Mouse (Mus musculus) liver, postnatal 0 days (tissue): ENCODE results near the gene Hmgb2. TPM values are rescaled to one million over a fixed set of nuclear protein-coding genes. Genes with fewer than 3 reads are reported as not detected.

Experiments used
- ATAC-seq: fragments of 200-750 bp; cut with Nextera tagmentation; 2 replicates; pipeline ENCODE4 v1.8.0; 2017; ENCODE audit warnings: mild to moderate bottlenecking, moderate library complexity
- DNase-seq: peaks from one replicate; pipeline ENCODE4 v3.0.0-alpha.2; 2016
- H3K27ac ChIP-seq: fragments of 300-500 bp; sonication (generic); 2 replicates; pipeline ENCODE4 v1.5.1; 2014; ENCODE audit warnings: antibody characterized with exemption, moderate library complexity, mild to moderate bottlenecking, low read depth
- H3K27me3 ChIP-seq: fragments of 300-500 bp; sonication (generic); 2 replicates; pipeline ENCODE4 v1.6.1; 2014; ENCODE audit warnings: low read length, control low read depth, mixed read lengths; ENCODE audit not compliant: insufficient read depth
- H3K36me3 ChIP-seq: fragments of 300-500 bp; sonication (generic); replicated peaks from 2 replicates; pipeline ENCODE4 v1.6.1; 2014; ENCODE audit warnings: mild to moderate bottlenecking, control low read depth, low read length, moderate library complexity, mixed read lengths; ENCODE audit not compliant: insufficient read depth
- H3K4me1 ChIP-seq: fragments of 300-500 bp; sonication (generic); 2 replicates; pipeline ENCODE4 v1.6.1; 2014; ENCODE audit warnings: antibody characterized with exemption, mild to moderate bottlenecking, control low read depth; ENCODE audit not compliant: insufficient read depth
- H3K4me2 ChIP-seq: fragments of 300-500 bp; sonication (generic); 2 replicates; pipeline ENCODE4 v1.6.1; 2014; ENCODE audit warnings: low read depth, mild to moderate bottlenecking, low read length, moderate library complexity, mixed read lengths
- H3K4me3 ChIP-seq: fragments of 300-500 bp; sonication (generic); 2 replicates; pipeline ENCODE4 v1.5.1; 2014; ENCODE audit warnings: low read depth, low read length
- H3K9ac ChIP-seq: fragments of 300-500 bp; sonication (generic); replicated peaks from 2 replicates; pipeline ENCODE4 v1.6.1; 2014; ENCODE audit warnings: mild to moderate bottlenecking, moderate library complexity
- H3K9me3 ChIP-seq: fragments of 300-500 bp; sonication (generic); 2 replicates; pipeline ENCODE4 v1.6.1; 2016; ENCODE audit warnings: mild to moderate bottlenecking, control low read depth, low read length, mixed read lengths
- CTCF ChIP-seq: sonication (generic); IDR thresholded peaks from 2 replicates; pipeline ENCODE4 v1.5.1; 2016; ENCODE audit warnings: antibody characterized with exemption, low read depth
- EP300 ChIP-seq: IDR thresholded peaks from 2 replicates; pipeline ENCODE4 v1.6.1; 2016; ENCODE audit warnings: antibody characterized with exemption, low read depth, mild to moderate bottlenecking
- WGBS: fragments of 180-500 bp; shearing (Covaris S2); extraction: QIAGEN DNeasy Blood & Tissue Kit; methylation state at CpG from one replicate; pipeline ENCODE4 v1.1.7; 2014; ENCODE audit not compliant: insufficient replicate concordance; 5-methylcytosine and 5-hydroxymethylcytosine counted together
- polyA plus RNA-seq: library from polyadenylated mRNA; unstranded; fragments of >200 nt; fragmentation: Nextera tagmentation; extraction: Ambion mirVana; gene quantifications from 2 replicates; pipeline ENCODE4 v1.2.1, GENCODE M21; 2015

Hmgb2 gene
- polyA plus RNA-seq, 1 experiment from 2014 or later: 339 TPM

DNA sequence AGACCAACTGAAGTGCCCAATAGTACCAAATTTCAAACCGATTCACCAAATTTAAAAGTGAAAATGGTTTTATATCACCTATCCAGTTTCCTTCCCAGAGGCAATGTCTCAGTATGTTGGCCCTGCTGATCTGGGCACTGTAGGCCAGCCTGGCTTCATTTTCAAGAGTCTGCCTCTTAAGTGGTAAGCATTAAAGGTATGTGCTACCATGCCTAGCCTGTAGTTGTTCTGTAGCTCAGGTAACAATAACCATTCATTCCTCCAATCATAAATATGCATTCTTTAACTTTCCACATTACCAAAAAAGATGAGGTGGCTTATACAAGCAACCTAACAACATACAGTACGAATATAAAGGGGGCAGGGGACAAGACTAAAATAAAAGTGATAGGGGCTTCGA is 6.0 kb downstream of the Hmgb2 start:
- H3K9ac ChIP-seq: no peak overlapping the region
- 0 out of 2 replicates have a peak, but pooled peaks cover 5% of the 10 kb centered on the region for H3K4me1 ChIP-seq
- H3K4me2 ChIP-seq: no peak overlapping the region
- H3K36me3 ChIP-seq: peaks cover 49% of the 10 kb centered on the region
- H3K9me3 ChIP-seq: no peaks in the 10 kb centered on the region
- DNase-seq (no peak), ATAC-seq (no peak)
- TF ChIP-seq EP300 (no peak), CTCF (no peak)
- H3K27ac ChIP-seq: no peak overlapping the region
- no peak overlapping the region for H3K4me3 ChIP-seq
- no peaks in the 10 kb centered on the region for H3K27me3 ChIP-seq
- WGBS: 85% methylated on average over 3 of the region's 3 CpGs

DNA sequence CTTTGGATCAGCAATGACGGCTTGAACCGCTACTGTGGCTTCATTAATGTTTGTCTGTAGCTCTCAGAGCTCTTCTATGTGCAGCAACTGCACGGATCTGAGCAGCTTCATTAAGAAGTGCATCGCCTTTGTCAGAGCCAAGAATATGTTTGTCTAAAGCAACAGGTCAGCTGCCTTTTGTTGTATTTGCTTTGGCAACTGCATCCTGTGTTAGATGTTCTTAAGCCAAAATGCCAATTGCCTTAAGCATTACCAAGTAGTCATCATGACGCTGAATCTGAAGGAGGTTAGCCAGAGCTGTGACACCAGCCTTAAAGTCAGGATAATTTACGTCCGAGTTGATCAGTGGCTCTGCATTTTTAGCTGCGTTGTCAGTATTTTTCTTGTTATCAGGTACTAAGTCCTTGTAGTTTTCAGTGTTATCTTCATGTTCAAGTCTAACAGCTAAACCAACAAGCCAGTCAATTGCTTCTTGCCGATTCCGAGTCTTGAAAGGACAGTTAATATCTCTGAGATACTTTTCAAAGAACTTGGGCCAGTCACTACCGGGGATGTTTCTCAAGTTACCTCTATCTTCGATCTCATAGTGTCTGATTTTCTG is 8.6 kb downstream of the Hmgb2 start:
- H3K9ac ChIP-seq: no peak overlapping the region
- WGBS: 51% methylated on average over 12 of the region's 12 CpGs
- TF ChIP-seq CTCF (no peak), EP300 (peak; percentile 83)
- ATAC-seq (peak; percentile 36), DNase-seq (no peak)
- no peaks in the 10 kb centered on the region for H3K9me3 ChIP-seq
- H3K4me1 ChIP-seq: 0 out of 2 replicates have a peak, but pooled peaks cover 2% of the 10 kb centered on the region
- peaks cover 37% of the 10 kb centered on the region for H3K36me3 ChIP-seq
- no peak overlapping the region for H3K4me3 ChIP-seq
- no peaks in the 10 kb centered on the region for H3K27me3 ChIP-seq
- H3K27ac ChIP-seq: no peak overlapping the region
- 0 out of 2 replicates have a peak overlapping the region, but pooled peaks have one; percentile 10 for H3K4me2 ChIP-seq

- H3K9me3 ChIP-seq: no peaks in the 10 kb centered on the region
- no peaks in the 10 kb centered on the region for H3K4me1 ChIP-seq
- H3K27ac ChIP-seq: no peak overlapping the region
- no peak for ATAC-seq
- no peak for TF ChIP-seq EP300
- 88% methylated on average over 1 of the region's 1 CpGs for WGBS
- H3K4me2 ChIP-seq: no peak overlapping the region
- H3K9ac ChIP-seq: no peak overlapping the region
- no peak for DNase-seq
- no peak overlapping the region for H3K4me3 ChIP-seq
- H3K27me3 ChIP-seq: no peaks in the 10 kb centered on the region
- 0 out of 2 replicates have a peak, but pooled peaks cover 2% of the 10 kb centered on the region for H3K36me3 ChIP-seq
Observed at GRCm38 (mm10) chr8:57528036-57528435, 16.3 kb downstream of the Hmgb2 start.

DNA sequence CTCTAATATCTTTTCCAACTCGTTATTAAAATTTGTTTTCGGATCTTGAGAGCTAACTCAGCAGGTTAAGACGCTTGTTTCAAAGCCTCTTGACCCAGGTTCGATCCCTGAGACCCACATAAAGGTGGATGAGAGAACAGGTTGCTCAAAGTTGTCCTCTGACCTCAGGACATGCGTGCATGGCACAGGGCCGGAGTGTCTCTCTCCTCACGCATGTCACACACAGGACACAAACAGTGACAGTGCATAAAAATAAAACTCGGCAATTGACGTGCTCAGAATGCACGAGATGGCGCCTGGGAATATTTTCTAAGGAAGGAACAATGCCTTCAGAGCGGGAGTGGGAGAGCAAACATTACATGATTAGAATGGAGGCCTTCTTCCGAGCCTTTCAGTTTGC is 18.5 kb downstream of the Hmgb2 start:
- no peaks in the 10 kb centered on the region for H3K36me3 ChIP-seq
- no peaks in the 10 kb centered on the region for H3K27me3 ChIP-seq
- H3K9ac ChIP-seq: no peak overlapping the region
- ATAC-seq (peak; percentile 54), DNase-seq (no peak)
- no peaks in the 10 kb centered on the region for H3K4me1 ChIP-seq
- WGBS: 76% methylated on average over 13 of the region's 13 CpGs
- peak overlapping the region; percentile 8; the same call in 1 of the 2 replicates for H3K4me3 ChIP-seq
- peak overlapping the region; percentile 50 for H3K4me2 ChIP-seq
- TF ChIP-seq EP300 (no peak), CTCF (no peak)
- H3K27ac ChIP-seq: peak overlapping the region; percentile 58
- no peaks in the 10 kb centered on the region for H3K9me3 ChIP-seq

GRCm38 (mm10) chr8:57530666-57531349 is 19.1 kb downstream of the Hmgb2 start:
- WGBS: 18% methylated on average over 15 of the region's 15 CpGs
- no peaks in the 10 kb centered on the region for H3K27me3 ChIP-seq
- H3K4me1 ChIP-seq: no peaks in the 10 kb centered on the region
- ATAC-seq (peak; percentile 81), DNase-seq (peak; percentile 84)
- TF ChIP-seq EP300 (no peak), CTCF (peak; percentile 95)
- H3K27ac ChIP-seq: peak overlapping the region; percentile 58
- peaks cover under 1% of the 10 kb centered on the region for H3K36me3 ChIP-seq
- no peak overlapping the region for H3K9ac ChIP-seq
- peak overlapping the region; percentile 50 for H3K4me2 ChIP-seq
- peak overlapping the region; percentile 8; the same call in 1 of the 2 replicates for H3K4me3 ChIP-seq
- H3K9me3 ChIP-seq: no peaks in the 10 kb centered on the region

DNA sequence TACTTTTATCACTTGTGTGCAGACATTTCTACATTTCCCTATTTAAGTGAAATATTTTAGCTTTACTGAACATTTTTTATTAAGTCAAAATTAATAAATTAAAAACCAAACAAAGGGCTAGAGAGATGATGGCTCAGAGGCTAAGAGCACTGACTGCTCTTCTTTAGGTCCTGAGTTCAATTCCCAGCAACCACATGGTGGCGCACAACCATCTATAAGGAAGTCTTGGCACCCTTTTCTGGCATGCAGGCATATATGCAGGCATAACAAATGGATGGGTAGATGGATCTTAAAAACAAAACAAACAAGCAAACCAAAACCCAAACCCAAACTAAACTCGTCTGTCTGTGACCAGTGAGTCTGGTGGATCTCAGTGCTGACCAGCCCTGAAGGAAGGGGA is 20.5 kb downstream of the Hmgb2 start:
- Histone ChIP-seq H3K27me3 (no peaks in the 10 kb centered on the region), H3K9ac (no peak overlapping the region), H3K9me3 (no peaks in the 10 kb centered on the region), H3K4me3 (no peak overlapping the region), H3K4me2 (no peak overlapping the region), H3K27ac (no peak overlapping the region), H3K4me1 (no peaks in the 10 kb centered on the region), H3K36me3 (peaks cover 9% of the 10 kb centered on the region)
- TF ChIP-seq EP300 (no peak), CTCF (peak; percentile 53)
- 61% methylated on average over 2 of the region's 2 CpGs for WGBS
- DNase-seq (no peak), ATAC-seq (no peak)
